Mouse (Mus musculus) megakaryocyte progenitor cell, adult 5-6 weeks (primary cell): Measurements from ENCODE around the gene Olfr452. TPM values are rescaled to one million over a fixed set of nuclear protein-coding genes. Genes with fewer than 3 reads are reported as not detected.

Experiments used
- ATAC-seq: replicated peaks from 2 replicates; pipeline ENCODE4 v1.8.0; 2016; ENCODE audit warnings: mild to moderate bottlenecking, moderate TSS enrichment, inconsistent platforms; ENCODE audit not compliant: poor library complexity
- total RNA-seq, 2 experiments: library from RNA; stranded (forward) in 1 of 2; stranded (reverse) in 1 of 2; fragments of 157-497, 149-512 nt in 1 of 2; fragments of 200-1000 nt in 1 of 2; gene quantifications; 2 replicates each; pipeline versions ENCODE4 v1.2.3 to v1.2.4; 2015 to 2017

The Olfr452 gene
- not detected in 2 replicates for total RNA-seq (2015)
- total RNA-seq (2017) = not detected in 2 replicates

GRCm38 (mm10) chr6:42784793-42785192 is at the start of gene Olfr452:
TSS of gene Olfr452 (plus strand) at chr6:42785093.
- ATAC-seq = no peak

DNA sequence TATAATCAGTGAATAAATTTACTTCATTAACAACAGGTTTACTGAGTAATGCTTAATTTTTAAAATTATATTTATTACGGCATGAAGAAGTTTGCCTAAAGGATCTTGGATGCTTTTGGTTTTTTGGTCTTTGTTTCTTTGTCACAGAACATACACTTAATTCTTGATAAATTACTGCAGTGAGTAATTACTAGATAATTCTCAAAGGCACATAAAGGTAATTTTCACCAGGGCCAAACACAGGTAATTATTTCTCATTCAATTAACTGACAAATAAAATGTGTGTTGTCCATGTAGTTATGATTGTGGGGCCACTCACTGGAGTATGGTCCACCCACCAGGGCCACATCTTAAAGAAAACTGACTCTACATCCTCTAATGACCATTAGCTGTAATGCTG is 45.8 kb upstream of the Olfr452 start, which contains the start of gene Olfr453:
Gene Olfr453, plus strand, starts transcription at position 301 of the 400 bp plus-strand sequence.
- ATAC-seq = no peak

DNA sequence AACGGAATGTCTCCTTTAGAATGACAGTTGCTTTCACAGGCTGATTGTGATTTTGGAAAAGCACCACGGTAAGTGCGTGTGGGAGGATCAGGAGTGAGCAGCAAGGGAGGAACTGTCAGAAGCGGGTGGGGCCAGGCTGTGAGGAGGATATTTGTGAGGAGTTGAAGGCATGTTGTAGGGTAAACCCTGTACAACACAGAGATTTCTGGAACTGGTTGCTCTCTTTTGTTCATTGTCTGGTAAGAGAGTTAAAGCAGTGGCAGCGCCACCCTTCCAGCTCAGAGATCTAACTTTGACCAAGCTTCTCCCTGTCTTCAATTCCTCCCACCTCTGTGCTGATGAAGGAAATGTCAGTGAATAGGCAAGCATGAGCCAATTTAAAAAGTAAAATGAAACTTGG is 42.6 kb upstream of the Olfr452 start:
- ATAC-seq = no peak

DNA sequence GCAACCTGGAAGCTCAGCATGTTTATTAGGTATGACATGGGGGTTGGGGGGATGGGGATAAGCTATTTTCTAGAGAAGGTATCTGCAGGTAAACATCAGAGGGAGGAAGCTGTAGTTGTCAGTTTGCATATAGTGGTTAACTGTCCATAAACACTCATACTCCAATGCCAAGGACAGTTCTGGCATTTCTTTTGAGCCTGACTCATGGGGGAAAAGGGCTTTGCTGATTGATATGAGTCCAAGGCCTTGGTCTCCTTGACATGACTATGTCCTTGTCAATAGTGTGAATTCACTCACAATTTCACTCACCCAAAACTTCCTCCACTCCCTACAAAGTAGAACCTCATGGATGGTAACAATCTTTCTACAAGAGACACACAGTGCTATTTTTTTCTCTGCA is 37.0 kb upstream of the Olfr452 start:
- no peak for ATAC-seq

GRCm38 (mm10) chr6:42756104-42756503 is 28.8 kb upstream of the Olfr452 start, which contains the start of gene Olfr38:
TSS of gene Olfr38 (plus strand) at chr6:42756404.
- ATAC-seq = no peak

DNA sequence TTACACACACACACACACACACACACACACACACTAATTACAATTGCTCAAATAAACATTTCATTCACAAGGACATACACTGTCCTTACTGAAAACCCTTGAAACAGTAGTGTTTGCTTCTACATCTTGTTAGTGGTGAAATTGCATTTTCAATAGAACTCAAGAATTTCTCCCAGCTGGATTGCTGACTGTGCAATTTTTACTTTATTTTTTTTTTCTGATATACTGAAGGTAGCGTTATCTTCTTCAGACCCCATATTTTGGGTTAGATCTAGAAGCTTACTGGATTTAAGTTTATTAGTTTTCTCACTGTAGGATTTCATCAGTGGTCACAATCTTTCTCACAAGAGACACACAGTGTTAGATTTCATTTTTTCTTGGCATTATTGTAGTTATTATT is 7.8 kb upstream of the Olfr452 start:
- no peak for ATAC-seq

GRCm38 (mm10) chr6:42790247-42790948 is 5.5 kb downstream of the Olfr452 start:
- ATAC-seq = peak; percentile 37; the same call in 1 of the 2 replicates

DNA sequence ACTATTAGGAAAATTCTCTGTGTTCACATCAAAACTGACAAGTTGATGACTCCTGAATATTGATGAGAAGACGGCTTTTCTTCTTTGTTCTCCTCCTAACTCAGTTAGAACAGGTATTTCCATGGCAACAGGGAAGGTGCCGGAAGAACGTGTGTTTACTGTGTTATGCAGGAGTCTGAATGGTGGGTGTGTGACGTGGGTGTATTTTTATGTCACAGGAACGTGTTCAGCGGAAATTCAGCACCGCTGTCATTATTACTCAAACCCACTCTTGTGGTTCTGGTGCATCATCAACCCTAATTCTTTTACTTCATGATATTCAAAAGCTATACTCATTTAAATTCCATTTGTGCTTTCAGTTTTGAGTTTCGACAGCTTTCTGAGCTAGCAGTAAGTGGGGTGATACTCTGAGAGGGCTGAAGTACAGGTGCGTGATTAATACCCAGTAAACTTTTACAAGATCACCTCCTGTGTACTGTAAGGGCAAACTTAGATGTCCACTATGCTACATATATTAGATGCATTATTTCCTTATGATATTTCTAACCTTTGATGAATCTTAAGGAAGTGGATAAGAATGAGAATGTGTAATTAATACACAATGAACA is 6.2 kb downstream of the Olfr452 start:
- ATAC-seq = no peak

DNA sequence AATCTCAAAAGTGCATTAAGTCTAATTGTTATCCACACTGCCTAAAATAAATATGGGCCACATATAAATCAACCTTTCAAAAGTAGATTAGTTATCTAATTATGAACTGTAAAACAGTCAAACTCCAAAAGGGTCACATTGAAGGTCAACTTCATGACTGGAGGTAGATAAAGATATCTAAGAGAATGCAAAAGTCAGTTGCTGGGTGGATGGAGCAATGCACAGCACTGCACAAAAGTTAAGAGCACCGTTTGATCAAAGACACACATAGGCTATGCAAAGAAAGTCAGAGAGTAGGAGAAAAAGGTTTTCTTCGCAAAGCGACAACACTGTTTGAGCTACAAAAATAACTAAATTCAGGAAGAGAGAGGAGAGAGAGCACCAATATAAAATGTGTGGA is 10.1 kb downstream of the Olfr452 start:
- ATAC-seq = no peak

DNA sequence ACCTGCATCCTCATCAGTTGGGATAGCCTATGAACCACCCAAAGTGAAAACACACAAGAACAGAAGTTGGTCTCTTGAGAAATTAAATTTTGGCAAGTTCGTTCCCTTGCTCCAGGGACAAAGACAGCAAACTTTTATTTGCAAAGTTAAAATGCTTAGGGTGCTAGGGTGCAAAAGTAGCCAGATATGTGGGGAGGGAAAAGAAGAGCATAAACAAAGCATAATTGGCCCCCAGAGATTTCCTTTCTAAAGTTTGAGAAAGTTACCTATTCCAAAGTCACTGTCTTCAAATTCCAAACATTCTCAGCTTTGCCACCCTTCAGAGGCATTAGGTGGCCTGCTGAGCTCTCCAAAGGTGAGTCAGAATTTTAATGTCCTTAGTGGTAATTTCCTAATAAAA is 26.7 kb downstream of the Olfr452 start, which contains the start of gene Olfr450:
Gene Olfr450, plus strand, starts transcription at position 301 of the 400 bp plus-strand sequence.
- no peak for ATAC-seq

GRCm38 (mm10) chr6:42834084-42834483 is 49.2 kb downstream of the Olfr452 start, which contains the start of gene Olfr449:
TSS of gene Olfr449 (plus strand) at chr6:42834384.
- no peak for ATAC-seq

Other genes with a start within 250 kb of the Olfr452 start
- not detected in 2 replicates for gene Olfr455, start 237.5 kb upstream of the Olfr452 start, total RNA-seq (2015)
- not detected in 2 replicates for gene Olfr455, start 237.5 kb upstream of the Olfr452 start, total RNA-seq (2017)
- not detected in 2 replicates for gene Tcaf3, start 187.4 kb upstream of the Olfr452 start, total RNA-seq (2015)
- gene Tcaf3, start 187.4 kb upstream of the Olfr452 start, total RNA-seq (2017) = not detected in 2 replicates
- gene Tcaf2, start 139.8 kb upstream of the Olfr452 start, total RNA-seq (2015) = 0.15 TPM in 1 of 2 replicates, not detected in the other
- gene Tcaf2, start 139.8 kb upstream of the Olfr452 start, total RNA-seq (2017) = 0.08 TPM in 1 of 2 replicates, not detected in the other
- gene Tcaf1, start 75.0 kb upstream of the Olfr452 start, total RNA-seq (2015) = 0.05 and 0.37 TPM in 2 replicates
- gene Tcaf1, start 75.0 kb upstream of the Olfr452 start, total RNA-seq (2017) = 0.27 and 1.4 TPM in 2 replicates
- gene Olfr453, start 45.7 kb upstream of the Olfr452 start, total RNA-seq (2015) = not detected in 2 replicates
- not detected in 2 replicates for gene Olfr453, start 45.7 kb upstream of the Olfr452 start, total RNA-seq (2017)
- gene Olfr38, start 28.7 kb upstream of the Olfr452 start, total RNA-seq (2015) = not detected in 2 replicates
- not detected in 2 replicates for gene Olfr38, start 28.7 kb upstream of the Olfr452 start, total RNA-seq (2017)
- gene Olfr450, start 26.8 kb downstream of the Olfr452 start, total RNA-seq (2015) = not detected in 2 replicates
- gene Olfr450, start 26.8 kb downstream of the Olfr452 start, total RNA-seq (2017) = not detected in 2 replicates
- not detected in 2 replicates for gene Olfr449, start 49.3 kb downstream of the Olfr452 start, total RNA-seq (2015)
- gene Olfr449, start 49.3 kb downstream of the Olfr452 start, total RNA-seq (2017) = not detected in 2 replicates
- not detected in 2 replicates for gene Olfr448, start 105.3 kb downstream of the Olfr452 start, total RNA-seq (2015)
- not detected in 2 replicates for gene Olfr448, start 105.3 kb downstream of the Olfr452 start, total RNA-seq (2017)
- not detected in 2 replicates for gene Olfr447, start 123.8 kb downstream of the Olfr452 start, total RNA-seq (2015)
- gene Olfr447, start 123.8 kb downstream of the Olfr452 start, total RNA-seq (2017) = not detected in 2 replicates
- not detected in 2 replicates for gene Olfr446, start 136.3 kb downstream of the Olfr452 start, total RNA-seq (2015)
- gene Olfr446, start 136.3 kb downstream of the Olfr452 start, total RNA-seq (2017) = not detected in 2 replicates
- gene Olfr444, start 164.0 kb downstream of the Olfr452 start, total RNA-seq (2015) = not detected in 2 replicates
- not detected in 2 replicates for gene Olfr444, start 164.0 kb downstream of the Olfr452 start, total RNA-seq (2017)